Comparison of ENCODE assay signal across 8 mouse cellular contexts in genomic region chr4:116993672-116994621, GRCm38 (mm10). TPM values are rescaled to one million over a fixed set of nuclear protein-coding genes. Genes with fewer than 3 reads are reported as not detected.
DNase-seq lines count a peak whose midpoint lies in the region; ATAC-seq and TF ChIP-seq lines count a peak whose summit lies in the region.

Urod (minus strand) TSS chr4:116994413.

- peak; percentile 95 for DNase-seq in ES-CJ7 (ENCODE audit: low read depth, low spot score)
- DNase-seq in cerebellum, adult 11 months, result peak; percentile 95
- DNase-seq in heart, postnatal 25 days (ENCODE audit: low spot score), result peak; percentile 90
- peak; percentile 91 to 96 for DNase-seq in layer of hippocampus, adult 18-20 months (ENCODE audit: low spot score in 2 of 2)
- DNase-seq in lung, adult 2 months, result peak; percentile 94
- DNase-seq in thymus, adult 18-20 months, result peak; percentile 92 to 94

- peaks cover 32% of the 10 kb centered on the region for H3K4me1 ChIP-seq in forebrain, embryonic 15.5 days
- H3K4me1 ChIP-seq in lung, adult 2 months (ENCODE audit: control insufficient read depth, insufficient read depth, low read length), result peaks cover 13% of the 10 kb centered on the region

- no peak for TF ChIP-seq CTCF in lung, adult 2 months (IDR thresholded peaks at IDR 0.05; ENCODE audit: insufficient read depth, low read length)

- TF ChIP-seq POLR2A in lung, adult 2 months (IDR thresholded peaks at IDR 0.05; ENCODE audit: borderline replicate concordance, extremely low read depth, low read depth, low read length), result peak; percentile 67; the same call in 1 of the 2 replicates

- H3K9ac ChIP-seq in forebrain, embryonic 15.5 days (replicated peaks), result peak within 1 kb of the TSS; percentile 86

- WGBS in forebrain, embryonic 15.5 days, result 1% methylated on average over 38 of the region's 38 CpGs
- under 1% methylated on average over 38 of the region's 38 CpGs for WGBS in lung, adult 2 months

- H3K9me3 ChIP-seq in forebrain, embryonic 15.5 days, result no peaks in the 10 kb centered on the region

- peak within 1 kb of the TSS; percentile 98 for H3K4me3 ChIP-seq in forebrain, embryonic 15.5 days
- H3K4me3 ChIP-seq in lung, adult 2 months (replicated peaks; ENCODE audit: extremely low read depth, low read depth, low read length), result peak within 1 kb of the TSS; percentile 77

- H3K36me3 ChIP-seq in forebrain, embryonic 15.5 days, result peaks cover 23% of the 10 kb centered on the region

- H3K27ac ChIP-seq in forebrain, embryonic 15.5 days (replicated peaks), result peak within 1 kb of the TSS; percentile 88

- peak; percentile 89 for ATAC-seq in forebrain, embryonic 15.5 days (replicated peaks)
- ATAC-seq in neutrophil, adult 5-6 weeks (ENCODE audit: extremely low read depth, insufficient number of reproducible peaks, low FRiP score, poor library complexity, severe bottlenecking), result peak; percentile 86

- intact Hi-C loops in heart, postnatal 25 days (cut with DNase I), result loop anchor here (5.0 kb wide), 1 partner anchor 187 kb away; the partner anchor contains the start of genes Mutyh and Toe1

- H3K4me2 ChIP-seq in forebrain, embryonic 15.5 days (replicated peaks), result peak within 1 kb of the TSS; percentile 93

- H3K27me3 ChIP-seq in forebrain, embryonic 15.5 days, result no peaks in the 10 kb centered on the region

RNA-seq across cellular contexts. Expression of gene Urod, which starts in this region (rescaled TPM):
- polyA plus RNA-seq in forebrain, embryonic 15.5 days (2015; fragmentation: Nextera tagmentation; extraction: Ambion mirVana), result 72.2 and 76.7 TPM in 2 replicates
- total RNA-seq in heart, postnatal 25 days (2021), result 10 to 100 TPM; 85.0 to 91.1 TPM
- total RNA-seq in layer of hippocampus, adult 18-20 months (2021), result 10 to 100 TPM; 61.9 to 69.4 TPM
- 42.1 and 56.1 TPM in 2 replicates for polyA plus RNA-seq in lung, adult 2 months (2012; rRNA removed)
- 50.2 and 63.2 TPM in 2 replicates for total RNA-seq in neutrophil, adult 5-6 weeks (2017)

Comparison
In these comparisons a context has a peak if more than half of its experiments do, and no peak if none do; other contexts are left out.
1. Peak in every context shown above with its lines: DNase-seq, ATAC-seq, H3K4me3 ChIP-seq and H3K27ac ChIP-seq.